Mouse (Mus musculus) G1E (cell line): ENCODE data around the gene Ttc7.

ENCODE experiments used
- CTCF ChIP-seq: IDR thresholded peaks from 2 replicates; pipeline ENCODE4 v1.5.1; 2012; ENCODE audit warnings: low read depth, low read length, inconsistent platforms, mixed read lengths
- GATA1 ChIP-seq: IDR thresholded peaks from 2 replicates; pipeline ENCODE4 v1.6.1; 2012; ENCODE audit warnings: borderline replicate concordance, low read length, inconsistent platforms, mixed read lengths
- POLR2AphosphoS5 ChIP-seq: IDR thresholded peaks from 2 replicates; pipeline ENCODE4 v1.6.1; 2012; ENCODE audit warnings: low read depth, low read length, inconsistent platforms; ENCODE audit not compliant: insufficient replicate concordance

GRCm38 (mm10) chr17:87429431-87429830 is 146.7 kb downstream of the Ttc7 start:
- TF ChIP-seq GATA1: no peak
- TF ChIP-seq CTCF: no peak
- TF ChIP-seq POLR2AphosphoS5: no peak
